Mouse (Mus musculus): ENCODE measurements around the gene Med24. TPM values are rescaled to one million over a fixed set of nuclear protein-coding genes. Genes with fewer than 3 reads are reported as not detected.
"Not testable (repeated sequence)": the region's sequence is repeated elsewhere in the genome, so short reads cannot be mapped to it uniquely, and the experiment has no call there.

The Med24 gene
- total and polyA plus RNA-seq, 3 experiments = 41.6 to 54.5 (median 48.1) TPM

GRCm38 (mm10) chr11:98717904-98718303 lies 11.3 kb downstream of the Med24 start:
- TF ChIP-seq EP300 (IDR thresholded peaks at IDR 0.05; ENCODE audit: insufficient read depth, low read depth, low read length) (0 out of 2 replicates have a peak, but pooled peaks have one; percentile 32), CTCF (IDR thresholded peaks at IDR 0.05) (peak; percentile 95), POLR2A (IDR thresholded peaks at IDR 0.05; ENCODE audit: insufficient read depth, low read depth, low read length) (no peak)
- H3K36me3 ChIP-seq (ENCODE audit: control insufficient read depth, insufficient read depth, low read length) = peaks cover 2% of the 10 kb centered on the region
- no peaks in the 10 kb centered on the region for H3K79me2 ChIP-seq (replicated peaks; ENCODE audit: control insufficient read depth, insufficient read depth, low read length)
- H3K4me1 ChIP-seq (ENCODE audit: control insufficient read depth, insufficient read depth, low read length) = peaks cover 12% of the 10 kb centered on the region
- peak overlapping the region; percentile 11; the same call in 1 of the 2 replicates for H3K27ac ChIP-seq
- peak overlapping the region; percentile 40; the same call in 1 of the 2 replicates for H3K9ac ChIP-seq (ENCODE audit: low read depth, low read length)
- WGBS = 13% methylated on average over 13 of the region's 13 CpGs
- no peak overlapping the region for H3K4me3 ChIP-seq
- intact Hi-C loops (cut with DNase I) = loop anchor here (1.0 to 2.0 kb wide), 3 partner anchors 21 to 70 kb away; no protein-coding TSS in a partner anchor
- DNase-seq = peak; percentile 74 to 80
- no peaks in the 10 kb centered on the region for H3K27me3 ChIP-seq (ENCODE audit: control insufficient read depth, insufficient read depth, low read length)

GRCm38 (mm10) chr11:98715946-98716345 lies 13.3 kb downstream of the Med24 start:
- Histone ChIP-seq H3K79me2 (replicated peaks; ENCODE audit: control insufficient read depth, insufficient read depth, low read length) (no peaks in the 10 kb centered on the region), H3K36me3 (ENCODE audit: control insufficient read depth, insufficient read depth, low read length) (peaks cover 2% of the 10 kb centered on the region), H3K4me3 (no peak overlapping the region), H3K27ac (no peak overlapping the region), H3K4me1 (ENCODE audit: control insufficient read depth, insufficient read depth, low read length) (peaks cover 8% of the 10 kb centered on the region), H3K27me3 (ENCODE audit: control insufficient read depth, insufficient read depth, low read length) (no peaks in the 10 kb centered on the region), H3K9ac (ENCODE audit: low read depth, low read length) (no peak overlapping the region)
- DNase-seq = no peak
- no peak for TF ChIP-seq POLR2A (IDR thresholded peaks at IDR 0.05; ENCODE audit: insufficient read depth, low read depth, low read length)
- TF ChIP-seq EP300 (IDR thresholded peaks at IDR 0.05; ENCODE audit: insufficient read depth, low read depth, low read length) = no peak
- no peak for TF ChIP-seq CTCF (IDR thresholded peaks at IDR 0.05)
- WGBS = 96% methylated on average over 9 of the region's 9 CpGs
- intact Hi-C loops (cut with DNase I) = loop anchor here (2.0 kb wide), 1 partner anchor 39 kb away; no protein-coding TSS in a partner anchor

- no peak for DNase-seq
- H3K9ac ChIP-seq (ENCODE audit: low read depth, low read length) = no peak overlapping the region
- H3K4me1 ChIP-seq (ENCODE audit: control insufficient read depth, insufficient read depth, low read length) = peaks cover 24% of the 10 kb centered on the region
- intact Hi-C loops (cut with DNase I) = no loop called here
- TF ChIP-seq POLR2A (IDR thresholded peaks at IDR 0.05; ENCODE audit: insufficient read depth, low read depth, low read length) (no peak), CTCF (IDR thresholded peaks at IDR 0.05) (no peak), EP300 (IDR thresholded peaks at IDR 0.05; ENCODE audit: insufficient read depth, low read depth, low read length) (no peak)
- no peaks in the 10 kb centered on the region for H3K79me2 ChIP-seq (replicated peaks; ENCODE audit: control insufficient read depth, insufficient read depth, low read length)
- no peak overlapping the region for H3K27ac ChIP-seq
- 88% methylated on average over 12 of the region's 12 CpGs for WGBS
- H3K36me3 ChIP-seq (ENCODE audit: control insufficient read depth, insufficient read depth, low read length) = peaks cover 5% of the 10 kb centered on the region
- H3K4me3 ChIP-seq = no peak overlapping the region
- no peaks in the 10 kb centered on the region for H3K27me3 ChIP-seq (ENCODE audit: control insufficient read depth, insufficient read depth, low read length)
Measured at GRCm38 (mm10) chr11:98713703-98714102, 15.5 kb downstream of the Med24 start.

- not testable (repeated sequence) for DNase-seq; H3K36me3 ChIP-seq (ENCODE audit: control insufficient read depth, insufficient read depth, low read length)
- WGBS = 87% methylated on average over 6 of the region's 6 CpGs
Measured at GRCm38 (mm10) chr11:98712009-98712408, 17.2 kb downstream of the Med24 start.

GRCm38 (mm10) chr11:98711046-98711434 lies 18.2 kb downstream of the Med24 start:
- Histone ChIP-seq H3K27ac (peak overlapping the region; percentile 77), H3K4me1 (ENCODE audit: control insufficient read depth, insufficient read depth, low read length) (peaks cover 25% of the 10 kb centered on the region), H3K79me2 (replicated peaks; ENCODE audit: control insufficient read depth, insufficient read depth, low read length) (no peaks in the 10 kb centered on the region), H3K9ac (ENCODE audit: low read depth, low read length) (no peak overlapping the region), H3K36me3 (ENCODE audit: control insufficient read depth, insufficient read depth, low read length) (peaks cover 2% of the 10 kb centered on the region; the same call in 1 of the 2 replicates), H3K27me3 (ENCODE audit: control insufficient read depth, insufficient read depth, low read length) (no peaks in the 10 kb centered on the region), H3K4me3 (no peak overlapping the region; the same call in 1 of the 2 replicates)
- no peak for DNase-seq
- 48% methylated on average over 4 of the region's 4 CpGs for WGBS
- intact Hi-C loops (cut with DNase I) = no loop called here
- TF ChIP-seq POLR2A (IDR thresholded peaks at IDR 0.05; ENCODE audit: insufficient read depth, low read depth, low read length) = no peak
- no peak for TF ChIP-seq EP300 (IDR thresholded peaks at IDR 0.05; ENCODE audit: insufficient read depth, low read depth, low read length)
- no peak for TF ChIP-seq CTCF (IDR thresholded peaks at IDR 0.05)

More at GRCm38 (mm10) chr11:98712009-98712408, 17.2 kb downstream of the Med24 start:
- H3K27ac ChIP-seq; H3K27me3 ChIP-seq (ENCODE audit: control insufficient read depth, insufficient read depth, low read length); H3K79me2 ChIP-seq (replicated peaks; ENCODE audit: control insufficient read depth, insufficient read depth, low read length); H3K4me3 ChIP-seq; intact Hi-C loops (cut with DNase I); H3K9ac ChIP-seq (ENCODE audit: low read depth, low read length): not testable (repeated sequence)
- H3K4me1 ChIP-seq (ENCODE audit: control insufficient read depth, insufficient read depth, low read length) = peaks cover 25% of the 10 kb centered on the region
- peak; percentile 57 for TF ChIP-seq CTCF (IDR thresholded peaks at IDR 0.05)

GRCm38 (mm10) chr11:98710416-98711045 lies 18.7 kb downstream of the Med24 start:
- Histone ChIP-seq H3K79me2 (replicated peaks; ENCODE audit: control insufficient read depth, insufficient read depth, low read length) (no peaks in the 10 kb centered on the region), H3K4me3 (peak overlapping the region; percentile 14; the same call in 1 of the 2 replicates), H3K27me3 (ENCODE audit: control insufficient read depth, insufficient read depth, low read length) (no peaks in the 10 kb centered on the region), H3K4me1 (ENCODE audit: control insufficient read depth, insufficient read depth, low read length) (peaks cover 25% of the 10 kb centered on the region), H3K27ac (peak overlapping the region; percentile 77), H3K36me3 (ENCODE audit: control insufficient read depth, insufficient read depth, low read length) (peaks cover 2% of the 10 kb centered on the region; the same call in 1 of the 2 replicates), H3K9ac (ENCODE audit: low read depth, low read length) (peak overlapping the region; percentile 12; the same call in 1 of the 2 replicates)
- intact Hi-C loops (cut with DNase I) = no loop called here
- TF ChIP-seq CTCF (IDR thresholded peaks at IDR 0.05) (peak; percentile 98), POLR2A (IDR thresholded peaks at IDR 0.05; ENCODE audit: insufficient read depth, low read depth, low read length) (no peak), EP300 (IDR thresholded peaks at IDR 0.05; ENCODE audit: insufficient read depth, low read depth, low read length) (peak; percentile 90)
- 23% methylated on average over 12 of the region's 12 CpGs for WGBS
- DNase-seq = peak; percentile 85 to 90
